Mouse (Mus musculus): ENCODE measurements around the gene Fhl5. TPM values are rescaled to one million over a fixed set of nuclear protein-coding genes. Genes with fewer than 3 reads are reported as not detected.
"Not testable (repeated sequence)": the region's sequence is repeated elsewhere in the genome, so short reads cannot be mapped to it uniquely, and the experiment has no call there.

Gene Fhl5
- 0.36 TPM in 1 of 2 replicates, not detected in the other for polyA plus RNA-seq (2015; fragmentation: Nextera tagmentation; extraction: Ambion mirVana)

DNA sequence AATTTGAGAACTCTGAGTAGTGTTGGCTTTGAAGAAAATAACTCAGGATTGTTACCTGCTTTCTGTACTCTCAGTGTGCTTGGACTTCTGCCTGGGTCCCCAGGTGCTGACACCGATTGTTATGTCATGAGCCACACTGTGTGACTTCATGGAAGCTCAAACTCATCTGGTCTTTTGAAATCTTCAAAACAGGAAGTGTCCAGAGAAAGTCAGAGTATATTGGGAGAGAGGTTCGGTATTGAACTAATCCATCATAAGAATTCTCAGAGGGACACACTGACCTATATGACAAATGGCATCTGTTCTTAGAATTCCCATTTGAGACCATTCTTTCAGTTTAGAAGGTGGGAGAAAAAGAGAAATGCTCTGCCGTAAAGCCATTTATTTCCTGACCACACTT, at the start of gene Fhl5:
Gene Fhl5, minus strand, starts transcription at position 101 of the 400 bp plus-strand sequence.
- DNase-seq (ENCODE audit: low spot score): no peak

DNA sequence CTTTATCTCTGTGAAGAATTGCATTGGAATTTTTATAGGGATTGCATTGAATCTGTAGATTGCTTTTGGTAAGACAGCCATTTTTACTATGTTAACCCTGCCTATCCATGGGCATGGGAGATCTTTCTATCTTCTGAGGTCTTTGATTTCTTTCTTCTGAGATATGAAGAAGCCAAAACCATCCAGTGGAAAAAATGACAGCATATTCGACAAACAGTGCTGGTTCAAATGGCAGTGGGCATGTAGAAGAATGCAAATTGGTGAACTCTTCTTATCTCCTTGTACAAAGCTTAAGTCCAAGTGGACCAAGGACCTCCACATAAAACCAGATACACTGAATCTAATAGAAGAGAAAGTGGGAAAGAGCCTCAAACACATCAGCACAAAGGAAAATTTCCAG, 42.3 kb upstream of the Fhl5 start:
- DNase-seq (ENCODE audit: low spot score): not testable (repeated sequence)

DNA sequence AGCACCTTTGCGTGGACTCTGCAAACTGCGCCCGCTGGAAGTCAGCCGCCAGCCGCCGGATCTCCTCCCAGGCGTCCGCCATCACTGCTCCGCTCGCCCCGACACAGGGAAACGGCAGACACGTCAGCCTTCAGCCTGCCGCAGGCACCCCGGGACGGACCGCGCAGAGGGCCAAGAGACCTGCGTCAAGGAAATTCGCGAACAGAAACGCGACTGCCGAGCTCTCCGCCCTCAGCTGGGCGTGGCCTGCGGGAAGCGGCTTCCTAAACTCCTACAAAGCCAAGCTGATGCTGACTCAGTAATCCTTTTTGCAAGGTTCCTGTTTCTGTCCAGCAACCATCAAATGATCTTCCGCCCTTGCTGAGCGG, 39.0 kb upstream of the Fhl5 start, which contains the start of gene Ufl1:
Gene Ufl1, minus strand, starts transcription at position 151 of the 368 bp plus-strand sequence.
- peak; percentile 94 for DNase-seq (ENCODE audit: low spot score)

DNA sequence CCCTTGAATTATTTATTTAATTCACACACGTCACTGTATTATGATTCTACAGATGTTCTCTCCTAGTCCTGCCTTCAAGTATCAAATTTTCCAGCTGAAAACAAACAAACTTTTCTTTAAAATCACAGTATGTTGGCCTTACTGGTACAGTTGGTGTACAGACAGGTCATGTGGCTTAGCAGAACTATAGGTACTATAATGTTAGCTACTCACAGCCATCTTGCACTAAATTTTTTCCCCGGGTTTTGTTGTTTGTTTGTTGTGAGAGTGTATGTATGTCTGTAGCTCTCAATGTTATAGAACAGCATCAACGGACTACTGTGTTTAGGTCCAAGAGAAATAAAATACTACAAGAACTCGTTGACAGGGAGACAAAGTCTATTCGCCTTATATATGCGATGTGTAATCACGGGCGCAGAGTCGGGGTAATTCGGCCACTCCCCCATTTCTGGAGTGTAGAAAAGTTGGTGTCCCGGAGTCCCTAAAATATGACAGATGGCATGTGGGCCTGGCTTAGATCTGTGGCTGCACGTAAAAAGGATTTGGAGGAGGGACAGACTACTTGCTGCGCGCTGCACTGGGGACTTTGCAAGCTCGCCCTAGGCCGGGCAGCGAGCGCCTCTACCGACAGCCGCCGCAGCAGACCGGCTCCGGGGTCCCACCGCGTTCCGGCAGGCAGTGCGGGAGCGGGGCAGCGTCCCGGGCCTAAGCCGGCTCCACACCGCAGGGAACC, 38.4 kb upstream of the Fhl5 start:
- no peak for DNase-seq (ENCODE audit: low spot score)

DNA sequence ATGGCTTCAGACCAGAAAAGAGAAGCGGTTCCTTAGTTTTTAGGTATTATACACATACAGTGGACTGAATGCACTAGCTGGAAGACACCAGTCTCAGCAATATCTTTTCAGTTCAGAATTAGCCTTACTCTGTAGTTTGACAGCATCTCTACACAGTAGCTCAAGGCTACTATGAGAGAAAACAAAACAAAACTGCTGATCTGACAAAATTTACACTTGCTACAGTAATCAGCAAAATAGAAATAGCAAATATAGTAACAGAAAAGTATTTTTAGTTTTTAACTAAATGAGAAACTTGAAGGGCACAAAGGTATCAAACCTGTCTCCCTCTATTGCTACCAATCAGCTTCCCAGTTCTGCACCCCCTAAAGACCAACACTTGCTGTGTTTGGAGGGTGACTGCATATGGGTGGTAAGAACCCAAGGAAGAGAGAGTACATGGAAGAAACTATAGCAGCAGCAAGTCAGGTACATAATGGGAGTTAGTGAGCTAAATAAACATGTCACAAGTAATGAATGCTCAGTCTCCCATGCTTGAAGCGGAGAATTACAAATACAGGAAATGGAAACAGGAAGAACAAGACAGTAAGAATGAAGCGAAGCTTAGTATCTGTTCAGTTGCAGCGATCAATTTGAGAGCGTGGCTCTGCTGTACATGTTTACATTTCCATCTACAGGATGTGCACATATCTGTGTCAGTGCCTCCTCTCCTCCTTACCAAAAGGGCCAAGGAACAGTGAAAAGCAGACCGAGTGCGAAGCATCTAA, 30.4 kb upstream of the Fhl5 start:
- DNase-seq (ENCODE audit: low spot score): no peak

DNA sequence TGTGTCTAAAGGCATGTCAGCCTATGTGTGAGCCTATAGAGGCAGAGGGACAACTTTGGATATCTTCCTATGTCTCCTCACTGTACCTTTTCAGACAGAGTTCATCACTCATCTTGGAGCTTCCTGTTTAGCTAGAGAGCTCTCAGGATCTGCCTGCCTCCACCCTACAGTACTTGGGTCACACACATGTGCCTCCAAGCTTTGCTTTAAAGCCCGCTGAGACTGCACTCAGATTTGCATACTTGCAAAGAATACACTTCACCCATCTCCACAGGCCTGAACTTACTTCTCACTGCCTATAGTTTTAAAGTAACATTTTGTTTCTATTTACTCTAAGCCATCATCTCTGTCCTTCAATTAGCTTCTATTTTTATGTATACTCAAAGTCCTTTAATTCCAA, 29.2 kb upstream of the Fhl5 start:
- DNase-seq (ENCODE audit: low spot score): no peak

DNA sequence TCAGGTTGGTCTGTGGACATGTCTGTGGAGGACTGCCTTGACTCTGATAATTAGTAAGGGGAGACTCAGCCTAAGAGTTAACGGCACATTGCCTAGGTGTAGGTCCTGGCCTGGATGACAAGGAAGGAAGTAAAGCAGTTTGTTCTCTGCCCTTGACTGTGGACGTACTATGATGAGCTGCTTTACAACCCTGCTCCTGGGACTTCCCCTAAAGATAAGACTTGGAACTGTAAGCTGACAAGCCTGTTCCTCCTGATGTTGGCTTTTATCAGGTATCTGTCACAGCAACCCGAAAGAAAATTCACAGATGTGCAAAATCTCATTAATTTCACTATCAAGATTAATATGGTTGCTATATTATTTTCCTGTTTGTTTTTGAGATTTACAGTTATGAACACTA, 24.5 kb upstream of the Fhl5 start:
- DNase-seq (ENCODE audit: low spot score): no peak

DNA sequence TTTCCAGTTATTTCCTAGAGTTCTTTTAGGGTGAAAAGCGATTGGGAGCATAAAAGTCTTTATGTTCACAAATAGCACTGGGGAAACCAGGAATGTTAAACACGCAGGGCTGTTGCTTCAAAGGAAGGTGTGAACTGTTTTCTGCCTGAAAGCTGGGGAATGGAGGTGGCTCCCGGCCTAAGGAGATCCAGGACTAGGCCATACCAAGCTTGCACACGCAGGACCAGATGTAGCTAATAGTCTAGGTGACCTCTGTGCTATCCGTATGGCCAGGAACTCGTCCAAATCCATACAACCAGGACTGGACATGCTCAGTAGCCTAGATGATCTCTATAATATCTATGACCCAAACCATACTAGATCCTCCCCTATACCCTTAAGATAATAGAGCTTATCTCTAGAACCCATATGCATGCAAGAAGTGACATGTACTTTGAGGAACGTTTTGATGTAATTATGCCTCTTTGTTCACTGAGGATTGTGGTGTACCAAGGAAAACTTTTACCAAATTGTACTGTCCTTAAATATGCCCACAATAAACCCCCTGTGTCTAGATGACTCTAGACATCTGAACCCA, 15.2 kb upstream of the Fhl5 start:
- no peak for DNase-seq (ENCODE audit: low spot score)

DNA sequence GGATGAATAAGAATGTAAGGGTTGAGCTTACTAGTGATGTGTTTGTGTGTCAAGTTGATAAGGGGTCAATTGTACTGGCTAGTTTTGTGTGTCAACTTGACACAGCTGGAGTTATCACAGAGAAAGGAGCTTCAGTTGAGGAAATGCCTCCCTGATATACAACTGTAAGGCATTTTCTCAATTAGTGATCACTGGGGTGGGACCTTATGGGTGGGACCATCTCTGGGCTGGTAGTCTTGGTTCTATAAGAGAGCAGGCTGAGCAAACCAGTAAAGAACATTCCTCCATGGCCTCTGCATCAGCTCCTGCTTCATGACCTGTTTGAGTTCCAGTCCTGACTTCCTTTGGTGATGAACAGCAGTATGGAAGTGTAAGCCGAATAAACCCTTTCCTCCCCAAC, 7.0 kb downstream of the Fhl5 start:
- not testable (repeated sequence) for DNase-seq (ENCODE audit: low spot score)

DNA sequence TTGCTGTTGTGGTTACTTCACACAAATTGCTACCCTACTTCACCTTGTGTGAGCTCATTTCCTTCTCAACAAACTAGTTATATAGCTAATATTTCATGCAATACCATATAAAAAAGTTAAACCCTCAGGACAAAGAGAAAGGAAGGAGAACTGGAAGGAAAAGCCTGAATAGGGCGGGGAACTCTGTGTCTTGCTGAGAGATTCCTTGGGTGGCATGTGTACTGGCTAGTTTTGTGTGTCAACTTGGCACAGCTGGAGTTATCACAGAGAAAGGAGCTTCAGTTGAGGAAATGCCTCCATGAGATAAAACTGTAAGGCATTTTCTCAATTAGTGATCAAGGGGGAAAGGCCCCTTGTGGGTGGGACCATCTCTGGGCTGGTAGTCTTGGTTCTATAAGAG, 8.9 kb downstream of the Fhl5 start:
- DNase-seq (ENCODE audit: low spot score): not testable (repeated sequence)

DNA sequence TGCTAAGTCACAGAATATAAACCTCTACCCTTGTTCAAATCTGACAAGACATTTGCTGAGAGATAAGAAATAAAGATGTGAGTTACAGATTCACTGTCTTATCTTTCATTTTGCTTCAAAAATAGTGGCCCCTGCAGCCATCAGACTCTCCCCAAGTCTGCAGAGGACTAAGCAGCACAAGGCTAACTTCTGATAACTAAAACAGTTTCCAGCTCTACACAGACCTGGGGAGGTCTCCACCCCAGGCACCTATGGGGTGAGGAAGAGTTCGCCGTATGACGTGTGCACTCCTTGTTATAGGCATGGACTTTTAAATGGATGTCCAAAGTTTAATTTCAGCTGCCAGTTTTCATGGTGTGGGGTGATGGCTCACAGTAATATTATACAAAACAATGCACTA, 10.1 kb downstream of the Fhl5 start:
- no peak for DNase-seq (ENCODE audit: low spot score)

DNA sequence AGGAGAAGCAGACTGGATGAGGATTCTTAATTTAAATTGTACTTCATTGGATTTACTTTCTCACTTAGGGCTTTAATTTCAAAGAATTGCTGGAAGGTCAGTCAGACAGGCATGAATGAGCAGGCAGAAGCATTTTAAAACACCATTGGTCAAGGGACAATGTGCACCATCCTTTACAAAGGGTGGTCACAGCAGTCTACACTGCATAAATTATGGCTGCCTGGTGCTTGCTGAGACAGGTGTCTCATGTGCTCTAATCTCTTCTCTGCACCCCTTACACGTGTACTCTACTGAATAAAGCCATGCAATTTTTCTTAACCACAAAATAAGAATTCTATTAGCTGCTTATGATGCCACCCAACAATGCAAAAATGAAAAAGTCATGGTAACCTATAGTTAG, 15.1 kb downstream of the Fhl5 start:
- DNase-seq (ENCODE audit: low spot score): no peak

DNA sequence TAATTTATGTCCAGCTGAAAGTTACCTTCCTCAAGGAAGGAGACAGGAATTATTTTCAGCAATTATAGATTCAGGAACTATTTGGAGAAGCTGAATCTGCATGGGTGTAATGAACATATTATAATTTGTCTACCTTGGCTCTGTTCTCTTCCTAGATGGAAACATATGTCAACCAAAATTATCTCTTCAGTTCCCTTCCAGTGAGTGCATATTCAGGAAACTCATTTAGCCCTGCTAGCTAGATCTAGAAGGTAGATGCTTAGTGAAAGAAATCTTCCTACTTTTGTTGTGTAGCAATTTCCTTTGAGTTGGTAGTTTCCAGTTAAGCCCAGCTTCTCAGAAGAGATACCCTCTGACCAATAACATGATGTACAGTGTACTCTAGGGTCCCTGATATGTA, 20.7 kb downstream of the Fhl5 start:
- no peak for DNase-seq (ENCODE audit: low spot score)

DNA sequence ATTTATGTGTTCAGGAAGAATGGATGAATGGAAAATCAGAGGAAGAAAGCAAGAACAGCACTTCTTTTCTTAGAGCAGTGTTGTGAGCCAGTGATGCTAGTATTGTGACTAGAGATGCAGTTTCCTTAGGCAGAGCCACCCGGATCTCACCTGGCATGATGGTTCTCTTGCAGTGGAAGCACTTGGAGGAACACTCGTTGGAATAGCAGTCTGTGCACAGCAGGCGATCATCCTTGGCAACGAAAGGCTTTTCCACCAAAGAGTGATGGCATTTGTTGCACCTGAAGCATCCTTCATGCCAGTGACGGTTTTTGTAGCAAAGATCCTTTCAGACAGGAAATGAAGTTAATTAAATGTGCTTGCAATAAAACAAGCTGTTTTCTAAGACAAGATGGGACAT, 29.2 kb downstream of the Fhl5 start:
- no peak for DNase-seq (ENCODE audit: low spot score)

DNA sequence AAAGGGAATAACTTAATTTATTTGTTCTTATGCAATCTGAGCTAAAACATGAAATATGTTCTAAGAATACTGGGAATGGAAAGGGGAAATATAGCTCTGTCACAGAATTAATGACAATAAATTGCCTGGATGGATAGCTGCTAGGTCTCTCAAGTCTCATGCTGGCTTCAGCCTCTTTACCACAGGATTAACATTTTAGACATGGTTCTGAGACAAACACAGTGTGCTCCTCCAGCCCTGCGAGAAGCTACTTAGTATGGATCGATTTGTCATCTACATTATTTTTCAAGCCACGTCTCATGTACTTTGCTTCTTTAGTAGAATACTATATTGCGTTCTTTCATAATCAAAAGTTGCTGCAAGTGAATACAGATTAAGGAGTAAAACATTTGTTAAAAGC, 36.5 kb downstream of the Fhl5 start:
- no peak for DNase-seq (ENCODE audit: low spot score)

DNA sequence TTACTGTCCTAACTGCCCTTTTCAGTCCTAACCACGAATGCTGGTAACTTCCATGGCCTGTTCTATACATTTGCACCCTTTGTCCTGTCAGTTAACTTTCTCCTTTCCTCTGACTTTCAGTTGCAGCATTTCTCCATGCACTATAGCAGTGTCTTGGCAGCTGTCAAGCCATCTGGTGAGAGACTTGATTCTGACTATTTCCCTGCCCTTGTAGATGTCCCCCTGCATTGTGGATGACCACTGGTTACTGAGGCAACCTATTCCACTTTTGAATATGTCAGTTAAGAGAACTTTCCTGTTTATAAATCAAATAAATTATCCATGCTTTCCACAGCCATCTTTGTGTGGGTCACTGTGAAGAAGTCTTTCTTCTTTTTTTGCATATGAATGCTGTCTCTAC, 45.4 kb downstream of the Fhl5 start:
- DNase-seq (ENCODE audit: low spot score): no peak

DNA sequence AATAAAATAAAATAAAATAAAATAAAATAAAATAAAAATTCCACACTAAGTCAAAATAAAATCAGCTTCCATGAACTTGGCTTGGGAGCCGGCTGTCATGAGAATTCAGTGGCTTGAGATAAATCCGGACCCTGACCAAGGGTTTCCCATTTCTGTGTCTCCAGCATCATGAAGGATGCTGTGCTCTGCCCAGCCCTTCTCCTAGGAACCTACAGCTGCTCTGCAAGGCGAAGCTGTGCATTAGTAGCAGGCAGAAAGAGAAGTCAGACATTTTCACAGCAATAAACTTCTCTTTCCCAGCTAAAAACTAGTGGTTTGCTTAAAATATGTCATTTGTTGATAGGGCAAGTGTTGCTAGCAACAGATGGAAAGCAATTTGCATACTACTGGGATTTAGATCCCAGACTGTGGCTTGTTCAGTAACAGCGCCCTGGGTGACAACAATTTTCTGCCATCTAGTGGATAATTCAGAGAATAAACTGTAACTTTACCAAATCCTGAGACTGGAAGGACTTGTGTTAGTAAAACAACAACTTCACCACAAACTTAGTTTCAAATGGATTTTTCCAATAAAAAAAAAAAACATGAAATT, 63.0 kb downstream of the Fhl5 start:
- DNase-seq (ENCODE audit: low spot score): no peak

Other genes starting within 250 kb of the Fhl5 start
- gene Ufl1, start 38.9 kb upstream of the Fhl5 start, polyA plus RNA-seq (2015; fragmentation: Nextera tagmentation; extraction: Ambion mirVana): 33.7 and 36.0 TPM in 2 replicates

Data from thymus, postnatal 0 days (tissue).